Mouse (Mus musculus) embryonic fibroblast, embryonic 13.5 days (primary cell): Measurements from ENCODE around the gene Itpr1.

Experiments used
- CTCF ChIP-seq: IDR thresholded peaks from 2 replicates; pipeline ENCODE4 v1.5.1; 2011; ENCODE audit warnings: mild to moderate bottlenecking, control low read depth, low read length, moderate library complexity, borderline replicate concordance; ENCODE audit not compliant: insufficient read depth
- POLR2A ChIP-seq: IDR thresholded peaks from 2 replicates; pipeline ENCODE4 v1.6.1; 2011; ENCODE audit warnings: low read depth, mild to moderate bottlenecking, control low read depth, low read length, moderate library complexity

- no peak for TF ChIP-seq POLR2A
- no peak for TF ChIP-seq CTCF
Measured at GRCm38 (mm10) chr6:108441290-108441689, 228.4 kb downstream of the Itpr1 start.
